ENCODE assay signal across 23 mouse cellular contexts in the genomic region with DNA sequence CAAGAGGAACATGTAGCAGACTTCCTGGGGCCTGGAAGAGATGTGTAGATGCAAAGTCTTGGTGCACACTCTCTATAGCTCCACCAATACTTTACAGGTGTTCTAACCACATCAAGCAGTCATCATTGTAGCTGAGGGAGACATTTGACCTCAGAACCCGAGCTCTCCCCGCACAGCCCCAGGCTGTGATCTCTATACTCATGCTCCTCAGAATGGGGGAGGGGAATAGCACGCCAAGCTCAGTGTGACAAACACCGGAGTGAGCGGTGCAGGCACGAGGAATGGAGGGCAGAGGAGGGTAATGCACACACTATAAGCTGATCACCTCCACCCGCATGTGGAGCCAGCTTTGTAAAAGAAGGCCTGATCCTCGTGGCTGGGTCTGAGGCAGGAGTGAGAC.
A peak's percentile ranks its signal among the peaks of the same experiment; 100 is the strongest.
DNase-seq lines count a peak whose midpoint lies in the region; ATAC-seq lines count a peak whose summit lies in the region.
"Had no signal": no experiment of that assay in that cellular context is flagged by ENCODE, and none has a peak within 500 bp of the region (broad histone marks: within the 10 kb centered on the region; RNA-seq: fewer than 3 reads in every experiment).

No protein-coding gene starts in this region.

- no peak for ATAC-seq in erythroblast, adult 5-6 weeks (replicated peaks; ENCODE audit: low FRiP score, poor library complexity, severe bottlenecking)
- ATAC-seq: activated CD4-positive, CD25-positive, alpha-beta regulatory T cell, adult 4 months; CD4-positive, CD25-positive, alpha-beta regulatory T cell, adult 4 months; forebrain, embryonic 13.5 days; forebrain, embryonic 15.5 days; Patski had no signal

- peak; percentile 26 to 55 for DNase-seq in thymus, adult 18-20 months
- DNase-seq in thymus, postnatal 0 days (ENCODE audit: low spot score): peak; percentile 49
- peak; percentile 75 for DNase-seq in thymus, postnatal 14 days
- DNase-seq in thymus, postnatal 36 days: peak; percentile 50 to 71
- no peak for DNase-seq in adrenal gland, postnatal 36 days
- no peak for DNase-seq in heart, adult 9 months (ENCODE audit: low spot score in 2 of 2)
- no peak for DNase-seq in testis, postnatal 10 days (ENCODE audit: low spot score)
- DNase-seq: adrenal gland, adult 8-10 months; adrenal gland, postnatal 14 days; B cell, adult 2 months; cerebellum, adult 11 months; cerebellum, adult 18-20 months; cerebellum, adult 8-10 months; cerebellum, adult 9-11 months; cerebellum, postnatal 14 days; cerebellum, postnatal 36 days; embryo, embryonic 11 days had no signal

Comparison
In these comparisons a context has a peak if more than half of its experiments do, and no peak if none do; other contexts are left out.
1. DNase-seq: peak in thymus, adult 18-20 months (2 of 2), thymus, postnatal 0 days (single experiment), thymus, postnatal 14 days (single experiment) and thymus, postnatal 36 days (2 of 2); none in adrenal gland, postnatal 36 days (0 of 2), heart, adult 9 months (0 of 2) and testis, postnatal 10 days (single experiment).